Mouse (Mus musculus) lung, postnatal 36 days (tissue): ENCODE measurements around the gene Obsl1.

Experiments
- DNase-seq: peaks from one replicate; pipeline ENCODE4 v3.0.0; 2022; ENCODE audit warnings: mixed read lengths

Gene Obsl1

GRCm38 (mm10) chr1:75480735-75481134, 25.5 kb downstream of the Obsl1 start:
- no peak for DNase-seq

GRCm38 (mm10) chr1:75480036-75480435, 26.2 kb downstream of the Obsl1 start:
- DNase-seq, result no peak

GRCm38 (mm10) chr1:75479635-75479989, 26.6 kb downstream of the Obsl1 start:
- no peak for DNase-seq

- peak; percentile 98 for DNase-seq
Measured at GRCm38 (mm10) chr1:75478916-75479634, 27.2 kb downstream of the Obsl1 start, which contains the start of the genes Chpf and Tmem198. TSS of gene Chpf (minus strand) at chr1:75479307. TSS of gene Tmem198 (plus strand) at chr1:75479532.

- DNase-seq, result peak; percentile 65
Measured at GRCm38 (mm10) chr1:75478497-75478896, 27.8 kb downstream of the Obsl1 start.

GRCm38 (mm10) chr1:75477966-75478290, 28.3 kb downstream of the Obsl1 start:
- DNase-seq, result no peak

GRCm38 (mm10) chr1:75477264-75477965, 28.8 kb downstream of the Obsl1 start:
- peak; percentile 91 for DNase-seq

GRCm38 (mm10) chr1:75476441-75476840, 29.8 kb downstream of the Obsl1 start:
- DNase-seq, result no peak

GRCm38 (mm10) chr1:75469287-75469825, 36.9 kb downstream of the Obsl1 start:
- no peak for DNase-seq

GRCm38 (mm10) chr1:75467215-75467927, 38.9 kb downstream of the Obsl1 start:
- DNase-seq, result peak; percentile 87

- DNase-seq, result no peak
Measured at GRCm38 (mm10) chr1:75463652-75464204, 42.5 kb downstream of the Obsl1 start.

GRCm38 (mm10) chr1:75462636-75463035, 43.6 kb downstream of the Obsl1 start:
- no peak for DNase-seq

- DNase-seq, result no peak
Measured at GRCm38 (mm10) chr1:75460297-75460696, 46.0 kb downstream of the Obsl1 start.

- no peak for DNase-seq
Measured at GRCm38 (mm10) chr1:75458789-75459684, 47.2 kb downstream of the Obsl1 start.

GRCm38 (mm10) chr1:75458025-75458788, 48.0 kb downstream of the Obsl1 start:
- DNase-seq, result peak; percentile 22

GRCm38 (mm10) chr1:75457710-75458024, 48.6 kb downstream of the Obsl1 start:
- DNase-seq, result no peak

- no peak for DNase-seq
Measured at GRCm38 (mm10) chr1:75456746-75457564, 49.3 kb downstream of the Obsl1 start.

GRCm38 (mm10) chr1:75455948-75456347, 50.3 kb downstream of the Obsl1 start:
- no peak for DNase-seq

- DNase-seq, result no peak
Measured at GRCm38 (mm10) chr1:75455433-75455832, 50.8 kb downstream of the Obsl1 start.

- DNase-seq, result no peak
Measured at GRCm38 (mm10) chr1:75451900-75452299, 54.4 kb downstream of the Obsl1 start.
